Mouse (Mus musculus) left cerebral cortex, postnatal 36 days (tissue): ENCODE measurements around the gene Nfia. TPM values are rescaled to one million over a fixed set of nuclear protein-coding genes. Genes with fewer than 3 reads are reported as not detected.

Source experiments
- DNase-seq, 2 experiments: peaks; one replicate each; pipeline ENCODE4 v3.0.0; 2021 to 2022; ENCODE audit warnings: low spot score in 2 of 2, mixed read lengths in 1 of 2
- intact Hi-C: fragments of 180-260 bp; cut with DNase I; formaldehyde crosslinking; loops from one replicate; pipeline ENCODE4 v1.15.1; 2025
- total RNA-seq, 2 experiments: library from RNA; stranded (reverse); gene quantifications; 2 replicates each; pipeline ENCODE4 v1.2.3; 2021

Gene Nfia
- total RNA-seq, 2 experiments from 2014 or later: 62.9 to 75.3 TPM

GRCm38 (mm10) chr4:97758661-97759060 lies 13.9 kb upstream of the Nfia start:
- DNase-seq: no peak
- intact Hi-C loops: loop anchor here (10.0 kb wide), 2 partner anchors 346 to 686 kb away; no protein-coding TSS in a partner anchor

GRCm38 (mm10) chr4:97764616-97765015 lies 7.9 kb upstream of the Nfia start:
- intact Hi-C loops: no loop called here
- no peak for DNase-seq

- DNase-seq: no peak
- intact Hi-C loops: no loop called here
These were observed 7.1 kb upstream of the Nfia start for GRCm38 (mm10) chr4:97765341-97766020.

- intact Hi-C loops: no loop called here
- no peak for DNase-seq
These were observed 6.4 kb upstream of the Nfia start for GRCm38 (mm10) chr4:97766100-97766499.

GRCm38 (mm10) chr4:97767025-97767424 lies 5.5 kb upstream of the Nfia start:
- no peak for DNase-seq
- intact Hi-C loops: no loop called here

GRCm38 (mm10) chr4:97767516-97767915 lies 5.0 kb upstream of the Nfia start:
- intact Hi-C loops: no loop called here
- DNase-seq: no peak

- intact Hi-C loops: loop anchor here (5.0 to 10.0 kb wide), 2 partner anchors 142 to 185 kb away; no protein-coding TSS in a partner anchor
- no peak for DNase-seq
These were observed 2.7 kb upstream of the Nfia start for GRCm38 (mm10) chr4:97769861-97770260.

GRCm38 (mm10) chr4:97771426-97771825 lies 1.1 kb upstream of the Nfia start:
- DNase-seq: no peak
- intact Hi-C loops: loop anchor here (5.0 to 10.0 kb wide), 2 partner anchors 141 to 187 kb away; no protein-coding TSS in a partner anchor

GRCm38 (mm10) chr4:97772084-97772484 lies 450 bp upstream of the Nfia start:
- intact Hi-C loops: loop anchor here (2.0 to 10.0 kb wide), 4 partner anchors 15 to 187 kb away; no protein-coding TSS in a partner anchor
- peak; percentile 94 for DNase-seq

GRCm38 (mm10) chr4:97773110-97773593 lies 618 bp downstream of the Nfia start:
- DNase-seq: peak; percentile 82 to 89
- intact Hi-C loops: loop anchor here (2.0 to 10.0 kb wide), 4 partner anchors 16 to 188 kb away; no protein-coding TSS in a partner anchor

GRCm38 (mm10) chr4:97773791-97774190 lies 1.3 kb downstream of the Nfia start:
- intact Hi-C loops: loop anchor here (2.0 to 10.0 kb wide), 4 partner anchors 17 to 189 kb away; no protein-coding TSS in a partner anchor
- DNase-seq: no peak

- intact Hi-C loops: loop anchor here (5.0 to 10.0 kb wide), 2 partner anchors 138 to 190 kb away; no protein-coding TSS in a partner anchor
- DNase-seq: no peak
These were observed 2.0 kb downstream of the Nfia start for GRCm38 (mm10) chr4:97774446-97774950.

GRCm38 (mm10) chr4:97775059-97775458 lies 2.5 kb downstream of the Nfia start:
- intact Hi-C loops: loop anchor here (5.0 to 10.0 kb wide), 2 partner anchors 190 to 547 kb away; no protein-coding TSS in a partner anchor

GRCm38 (mm10) chr4:97775494-97776265 lies 3.1 kb downstream of the Nfia start:
- intact Hi-C loops: loop anchor here (5.0 to 10.0 kb wide), 2 partner anchors 191 to 547 kb away; no protein-coding TSS in a partner anchor
- no peak for DNase-seq

More at GRCm38 (mm10) chr4:97775059-97775458, 2.5 kb downstream of the Nfia start:
- peak; percentile 53 to 58 for DNase-seq

GRCm38 (mm10) chr4:97776388-97777080 lies 4.0 kb downstream of the Nfia start:
- intact Hi-C loops: loop anchor here (5.0 to 10.0 kb wide), 2 partner anchors 192 to 546 kb away; no protein-coding TSS in a partner anchor
- DNase-seq: no peak

GRCm38 (mm10) chr4:97777081-97777705 lies 4.7 kb downstream of the Nfia start:
- intact Hi-C loops: loop anchor here (5.0 to 10.0 kb wide), 2 partner anchors 192 to 545 kb away; no protein-coding TSS in a partner anchor
- peak in 1 of 2 experiments; percentile 44 for DNase-seq

GRCm38 (mm10) chr4:97777706-97778176 lies 5.2 kb downstream of the Nfia start, which contains the start of gene E130114P18Rik:
E130114P18Rik (minus strand) TSS chr4:97778078.
- DNase-seq: peak; percentile 46 to 53
- intact Hi-C loops: loop anchor here (5.0 to 10.0 kb wide), 2 partner anchors 193 to 545 kb away; no protein-coding TSS in a partner anchor
